Mouse (Mus musculus): ENCODE data around the gene Cnga3.

DNA sequence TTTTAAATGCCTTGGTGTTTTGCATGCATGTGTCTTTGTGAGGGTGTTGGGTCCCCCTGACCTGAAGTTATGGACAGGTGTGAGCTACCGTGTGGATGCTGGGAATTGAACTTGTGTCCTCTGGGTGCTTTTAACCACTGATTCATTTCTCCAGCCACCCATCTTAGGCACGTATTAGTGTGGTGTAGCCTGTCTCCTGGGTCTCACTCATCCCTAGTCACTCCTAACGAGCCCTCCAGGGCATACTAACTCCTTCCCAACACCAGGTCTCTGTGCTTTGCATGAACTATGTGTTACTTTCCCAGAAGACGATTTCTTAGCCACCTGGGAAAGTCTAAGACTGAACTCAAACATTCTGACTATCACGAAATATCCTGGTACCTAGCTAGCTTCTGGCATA, 34.4 kb upstream of the Cnga3 start:
- TF ChIP-seq CTCF (conservative IDR thresholded peaks at IDR 0.05 in 1 of 2, IDR thresholded peaks at IDR 0.05 in 1 of 2; ENCODE audit: low read depth in 2 of 2, low read length in 2 of 2) = no peak
- TF ChIP-seq MAX (IDR thresholded peaks at IDR 0.05; ENCODE audit: low read length) = no peak
- TF ChIP-seq EP300 (IDR thresholded peaks at IDR 0.05; ENCODE audit: low read length) = no peak
- TF ChIP-seq ELF1 (IDR thresholded peaks at IDR 0.05; ENCODE audit: low read depth, low read length) = no peak
- TF ChIP-seq SIN3A (IDR thresholded peaks at IDR 0.05; ENCODE audit: low read length) = no peak
- no peak for TF ChIP-seq CHD2 (IDR thresholded peaks at IDR 0.05; ENCODE audit: low read length)
- no peak for TF ChIP-seq MAFK (IDR thresholded peaks at IDR 0.05; ENCODE audit: insufficient replicate concordance, low read length)
- TF ChIP-seq RAD21 (IDR thresholded peaks at IDR 0.05; ENCODE audit: low read depth, low read length) = no peak
- TF ChIP-seq ZC3H11A (IDR thresholded peaks at IDR 0.05; ENCODE audit: low read depth, low read length) = no peak
- no peak for TF ChIP-seq POLR2A (IDR thresholded peaks at IDR 0.05; ENCODE audit: low read depth, low read length)
- TF ChIP-seq JUN (IDR thresholded peaks at IDR 0.05; ENCODE audit: insufficient read depth, low read depth, low read length) = no peak
- no peak for TF ChIP-seq GABPA (IDR thresholded peaks at IDR 0.05; ENCODE audit: insufficient replicate concordance, low read depth, low read length)
- no peak for TF ChIP-seq USF1 (IDR thresholded peaks at IDR 0.05; ENCODE audit: low read depth, low read length)
